Mouse (Mus musculus) liver, postnatal 0 days (tissue): ENCODE results near the gene Gm20696.

Experiments used
- CTCF ChIP-seq: sonication (generic); IDR thresholded peaks from 2 replicates; pipeline ENCODE4 v1.5.1; 2016; ENCODE audit warnings: antibody characterized with exemption, low read depth
- EP300 ChIP-seq: IDR thresholded peaks from 2 replicates; pipeline ENCODE4 v1.6.1; 2016; ENCODE audit warnings: antibody characterized with exemption, low read depth, mild to moderate bottlenecking

- TF ChIP-seq CTCF (no peak), EP300 (no peak)
These were observed 333.5 kb downstream of the Gm20696 start for GRCm38 (mm10) chr6:99333127-99333526.
